Mouse (Mus musculus) cerebellum, adult 9-10 months (tissue): ENCODE measurements at regions not wholly inside any gene's neighbourhood (a gene's known extent, or its start where the extent isn't known, plus 50 kb on each side); places are given as distances from the start of the nearest gene placed in this dataset.

Experiments
- DNase-seq: peaks from one replicate; pipeline ENCODE4 v3.0.0; 2022

DNA sequence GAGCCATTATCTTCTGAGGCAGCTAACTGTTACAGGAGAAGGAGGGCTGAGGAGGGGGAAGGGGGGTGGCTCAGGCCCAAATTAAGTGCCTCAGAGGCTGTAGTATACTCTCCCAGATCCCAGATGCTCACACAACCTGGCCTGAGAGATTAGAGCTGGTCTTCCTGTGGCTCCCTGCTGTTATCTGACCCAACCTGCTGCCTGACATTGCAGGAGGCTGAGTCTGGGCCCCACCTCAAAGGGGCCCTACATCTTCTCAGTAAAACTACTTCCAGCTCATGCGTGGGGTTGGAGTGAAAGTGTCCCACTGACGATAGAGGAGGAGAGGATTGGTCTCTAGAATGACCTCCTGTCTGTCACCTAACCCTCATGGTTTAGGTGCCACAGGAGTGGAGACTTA, 64.0 kb upstream of the Lmo2 start:
- no peak for DNase-seq

DNA sequence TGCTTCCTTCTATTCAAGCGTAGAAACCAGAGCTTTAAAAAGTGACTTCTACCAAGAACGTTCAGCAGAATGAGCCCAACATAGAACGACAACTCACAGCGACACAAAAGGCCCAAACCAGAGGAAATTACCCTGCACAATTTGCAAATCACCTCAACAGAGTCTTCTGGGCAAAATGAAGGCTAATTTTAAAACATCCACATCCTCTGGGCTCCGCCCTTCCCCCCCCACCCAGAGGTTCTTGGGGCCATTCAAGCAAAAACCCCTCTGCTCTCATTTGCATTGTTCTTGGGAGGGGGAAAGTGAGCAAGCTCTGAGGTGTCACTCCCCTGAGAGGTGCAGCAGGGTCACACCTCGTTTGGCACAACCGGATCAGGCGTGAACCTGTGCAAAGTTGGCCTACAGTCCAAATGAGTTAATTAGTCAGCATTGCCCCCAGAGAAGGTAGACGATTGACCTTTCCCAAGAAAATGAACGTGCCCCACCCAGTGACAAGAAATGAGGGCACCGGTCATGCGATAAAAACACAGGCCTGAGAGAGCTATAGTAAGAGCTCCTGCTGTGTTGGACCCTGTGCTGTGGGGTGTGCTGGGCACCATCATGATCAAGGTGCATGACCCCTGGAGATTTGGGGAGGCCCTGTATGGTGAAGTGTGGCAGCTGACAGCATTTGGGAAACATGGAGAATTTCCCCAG, 62.7 kb upstream of the Lmo2 start:
- no peak for DNase-seq

GRCm38 (mm10) chr2:103896160-103896559, 61.6 kb upstream of the Lmo2 start:
- no peak for DNase-seq

DNA sequence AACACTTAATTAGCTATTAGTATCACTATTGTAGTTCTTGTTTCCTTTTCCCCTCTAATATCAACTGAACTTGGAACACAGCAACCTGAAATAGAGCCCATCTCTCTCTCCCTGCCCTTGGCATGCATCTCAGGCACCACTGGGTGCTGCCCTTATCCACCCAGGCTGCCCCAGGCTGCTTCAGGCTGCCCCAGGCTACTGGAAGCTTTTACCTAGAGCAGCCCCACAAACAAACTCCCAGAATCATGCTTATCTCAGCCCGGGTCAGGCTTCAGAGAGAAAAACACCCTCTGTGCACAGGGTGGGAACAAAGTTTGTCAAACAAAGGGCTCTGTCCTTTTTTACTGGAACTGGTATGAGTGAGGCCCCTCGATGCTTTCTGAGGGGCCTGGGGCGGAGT, 61.0 kb upstream of the Lmo2 start:
- no peak for DNase-seq

DNA sequence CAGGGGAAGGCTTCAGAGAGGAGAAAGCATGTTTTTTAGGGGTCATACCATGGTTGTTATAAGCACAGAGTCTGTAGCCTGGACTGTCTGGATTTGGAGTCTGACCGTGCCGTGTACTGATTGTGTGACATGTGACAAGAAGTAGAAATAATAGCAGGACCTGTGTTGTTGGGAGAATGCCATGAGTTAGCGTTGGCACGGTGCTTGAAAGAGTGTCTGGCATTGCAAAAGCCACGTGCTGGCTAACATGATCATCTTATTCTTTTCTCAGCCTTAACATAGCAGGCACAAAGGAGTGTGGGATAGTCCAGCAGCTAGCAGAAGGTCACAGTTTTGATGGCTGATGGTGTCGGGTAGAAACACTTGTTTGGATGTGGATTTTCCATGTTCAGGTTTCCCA, 58.1 kb upstream of the Lmo2 start:
- DNase-seq: no peak

- no peak for DNase-seq
These were observed 57.4 kb upstream of the Lmo2 start for GRCm38 (mm10) chr2:103900384-103900783.

DNA sequence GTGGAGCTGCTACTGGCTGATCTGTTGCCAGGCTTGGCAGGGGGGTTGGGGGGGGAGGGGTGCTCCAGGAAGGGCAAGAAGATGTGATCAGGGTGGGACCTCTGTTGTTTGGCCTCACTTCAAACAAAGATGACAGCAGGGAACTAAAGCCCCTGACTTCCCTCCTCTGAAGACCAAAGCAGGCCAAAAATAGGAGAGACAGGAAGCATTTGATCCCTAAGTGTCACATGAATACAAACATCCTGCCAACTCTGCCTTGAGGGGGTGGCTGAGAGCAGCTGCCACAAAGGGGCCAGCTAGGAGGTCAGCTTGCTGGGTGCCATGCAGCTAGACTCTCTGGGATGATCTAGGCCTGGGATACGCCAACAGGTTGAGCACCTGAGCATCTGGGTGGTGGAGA, 56.3 kb upstream of the Lmo2 start:
- DNase-seq: no peak

GRCm38 (mm10) chr2:103902777-103903176, 55.0 kb upstream of the Lmo2 start:
- no peak for DNase-seq

GRCm38 (mm10) chr2:103905681-103906080, 52.1 kb upstream of the Lmo2 start:
- no peak for DNase-seq

DNA sequence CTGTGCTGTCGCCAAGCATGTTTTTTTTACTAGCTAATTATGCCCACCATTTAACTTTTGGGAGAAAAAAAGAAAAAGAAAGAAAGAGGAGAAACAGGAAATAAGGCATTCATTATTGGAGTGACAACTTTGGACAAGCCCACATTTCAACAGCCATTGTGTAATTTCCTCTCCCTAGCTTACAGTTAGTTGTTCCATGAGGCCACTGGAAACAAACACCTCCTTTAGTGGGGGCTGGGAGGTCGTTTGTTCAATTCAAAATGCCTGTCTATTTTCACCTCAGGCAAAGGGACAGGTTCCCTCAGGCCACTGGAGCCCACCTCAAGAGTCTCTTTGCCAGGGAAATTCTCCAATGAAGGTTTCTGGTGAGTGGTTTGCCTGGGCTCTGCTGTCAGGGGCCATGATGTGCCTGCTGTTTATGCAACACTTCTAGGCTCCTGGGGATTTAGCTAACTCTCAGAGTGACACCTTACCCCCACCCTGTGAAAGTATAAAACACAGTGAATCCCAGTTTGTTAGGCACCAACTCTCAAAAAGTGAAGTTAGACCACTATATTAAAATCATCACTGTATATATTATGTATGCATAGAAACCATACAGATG, 51.1 kb upstream of the Lmo2 start:
- DNase-seq: no peak
